Mouse (Mus musculus): ENCODE results near the gene Atp6v1c2. TPM values are rescaled to one million over a fixed set of nuclear protein-coding genes. Genes with fewer than 3 reads are reported as not detected.

Atp6v1c2 gene
- total RNA-seq, 2 experiments from 2014 or later: 1.4 to 2.1 TPM

GRCm38 (mm10) chr12:17338338-17338737 lies 9.2 kb upstream of the Atp6v1c2 start:
- no peak for DNase-seq (ENCODE audit: low spot score in 2 of 2)

GRCm38 (mm10) chr12:17333459-17333858 lies 4.3 kb upstream of the Atp6v1c2 start:
- DNase-seq (ENCODE audit: low spot score in 2 of 2): no peak

- peak; percentile 62 to 66 for DNase-seq (ENCODE audit: low spot score in 2 of 2)
These were observed 4.3 kb downstream of the Atp6v1c2 start for GRCm38 (mm10) chr12:17324549-17325470.

GRCm38 (mm10) chr12:17318453-17318852 lies 10.7 kb downstream of the Atp6v1c2 start:
- no peak for DNase-seq (ENCODE audit: low spot score in 2 of 2)

- no peak for DNase-seq (ENCODE audit: low spot score in 2 of 2)
These were observed 11.2 kb downstream of the Atp6v1c2 start for GRCm38 (mm10) chr12:17317970-17318369.

- no peak for DNase-seq (ENCODE audit: low spot score in 2 of 2)
These were observed 13.1 kb downstream of the Atp6v1c2 start for GRCm38 (mm10) chr12:17316096-17316495.

- DNase-seq (ENCODE audit: low spot score in 2 of 2): no peak
These were observed 18.0 kb downstream of the Atp6v1c2 start for GRCm38 (mm10) chr12:17310852-17311839.

- DNase-seq (ENCODE audit: low spot score in 2 of 2): no peak
These were observed 20.9 kb downstream of the Atp6v1c2 start for GRCm38 (mm10) chr12:17308246-17308645.

GRCm38 (mm10) chr12:17305445-17305844 lies 23.7 kb downstream of the Atp6v1c2 start:
- DNase-seq (ENCODE audit: low spot score in 2 of 2): peak; percentile 57 to 62

GRCm38 (mm10) chr12:17299902-17300301 lies 29.3 kb downstream of the Atp6v1c2 start:
- no peak for DNase-seq (ENCODE audit: low spot score in 2 of 2)

GRCm38 (mm10) chr12:17296899-17297298 lies 32.3 kb downstream of the Atp6v1c2 start:
- DNase-seq (ENCODE audit: low spot score in 2 of 2): no peak

GRCm38 (mm10) chr12:17290569-17290968 lies 38.6 kb downstream of the Atp6v1c2 start:
- DNase-seq (ENCODE audit: low spot score in 2 of 2): no peak

- no peak for DNase-seq (ENCODE audit: low spot score in 2 of 2)
These were observed 39.2 kb downstream of the Atp6v1c2 start for GRCm38 (mm10) chr12:17289913-17290312.

GRCm38 (mm10) chr12:17289060-17289459 lies 40.1 kb downstream of the Atp6v1c2 start:
- DNase-seq (ENCODE audit: low spot score in 2 of 2): no peak

- DNase-seq (ENCODE audit: low spot score in 2 of 2): no peak
These were observed 40.7 kb downstream of the Atp6v1c2 start for GRCm38 (mm10) chr12:17288496-17288895.

- no peak for DNase-seq (ENCODE audit: low spot score in 2 of 2)
These were observed 55.3 kb downstream of the Atp6v1c2 start for GRCm38 (mm10) chr12:17273841-17274240.

- DNase-seq (ENCODE audit: low spot score in 2 of 2): peak in 1 of 2 experiments; percentile 42
These were observed 57.9 kb downstream of the Atp6v1c2 start for GRCm38 (mm10) chr12:17271272-17271671.

- DNase-seq (ENCODE audit: low spot score in 2 of 2): no peak
These were observed 61.8 kb downstream of the Atp6v1c2 start for GRCm38 (mm10) chr12:17267316-17267715.

- no peak for DNase-seq (ENCODE audit: low spot score in 2 of 2)
These were observed 62.5 kb downstream of the Atp6v1c2 start for GRCm38 (mm10) chr12:17266673-17266990.

GRCm38 (mm10) chr12:17265971-17266672 lies 63.0 kb downstream of the Atp6v1c2 start, which contains the start of gene Pdia6:
Pdia6 (plus strand) TSS chr12:17266545.
- DNase-seq (ENCODE audit: low spot score in 2 of 2): peak; percentile 89 to 90

- no peak for DNase-seq (ENCODE audit: low spot score in 2 of 2)
These were observed 64.3 kb downstream of the Atp6v1c2 start for GRCm38 (mm10) chr12:17264826-17265225.
